Mouse (Mus musculus): ENCODE measurements around the gene Naxd.
A peak's percentile ranks its signal among the peaks of the same experiment; 100 is the strongest.
"Not testable (repeated sequence)": the region's sequence is repeated elsewhere in the genome, so short reads cannot be mapped to it uniquely, and the experiment has no call there.

Gene Naxd

GRCm38 (mm10) chr8:11473072-11473471 is 24.2 kb upstream of the Naxd start:
- no peak for DNase-seq (ENCODE audit: low read depth, low spot score)

GRCm38 (mm10) chr8:11475397-11475796 is 21.9 kb upstream of the Naxd start:
- DNase-seq (ENCODE audit: low read depth, low spot score) = no peak

- no peak for DNase-seq (ENCODE audit: low read depth, low spot score)
Measured at GRCm38 (mm10) chr8:11475876-11476275, 21.4 kb upstream of the Naxd start.

GRCm38 (mm10) chr8:11476338-11477177 is 20.7 kb upstream of the Naxd start:
- DNase-seq (ENCODE audit: low read depth, low spot score) = no peak

- DNase-seq (ENCODE audit: low read depth, low spot score) = no peak
Measured at GRCm38 (mm10) chr8:11477178-11477553, 20.1 kb upstream of the Naxd start.

- no peak for DNase-seq (ENCODE audit: low read depth, low spot score)
Measured at GRCm38 (mm10) chr8:11477811-11478761, 19.2 kb upstream of the Naxd start, which contains the start of gene Rab20. Gene Rab20 (minus strand): TSS chr8:11478710.

- no peak for DNase-seq (ENCODE audit: low read depth, low spot score)
Measured at GRCm38 (mm10) chr8:11478807-11479527, 18.3 kb upstream of the Naxd start.

- DNase-seq (ENCODE audit: low read depth, low spot score) = no peak
Measured at GRCm38 (mm10) chr8:11479591-11479990, 17.7 kb upstream of the Naxd start.

GRCm38 (mm10) chr8:11481876-11482275 is 15.4 kb upstream of the Naxd start:
- no peak for DNase-seq (ENCODE audit: low read depth, low spot score)

- DNase-seq (ENCODE audit: low read depth, low spot score) = no peak
Measured at GRCm38 (mm10) chr8:11482537-11482936, 14.8 kb upstream of the Naxd start.

GRCm38 (mm10) chr8:11486142-11486541 is 11.2 kb upstream of the Naxd start:
- DNase-seq (ENCODE audit: low read depth, low spot score) = peak; percentile 45

GRCm38 (mm10) chr8:11487229-11487628 is 10.1 kb upstream of the Naxd start:
- DNase-seq (ENCODE audit: low read depth, low spot score) = no peak

GRCm38 (mm10) chr8:11492340-11492739 is 5.0 kb upstream of the Naxd start:
- not testable (repeated sequence) for DNase-seq (ENCODE audit: low read depth, low spot score)

GRCm38 (mm10) chr8:11498281-11498680 is 975 bp downstream of the Naxd start:
- DNase-seq (ENCODE audit: low read depth, low spot score) = no peak

- no peak for DNase-seq (ENCODE audit: low read depth, low spot score)
Measured at GRCm38 (mm10) chr8:11498786-11499485, 1.6 kb downstream of the Naxd start.

GRCm38 (mm10) chr8:11503476-11504232 is 6.3 kb downstream of the Naxd start:
- no peak for DNase-seq (ENCODE audit: low read depth, low spot score)

GRCm38 (mm10) chr8:11506074-11506473 is 8.8 kb downstream of the Naxd start:
- DNase-seq (ENCODE audit: low read depth, low spot score) = no peak

- DNase-seq (ENCODE audit: low read depth, low spot score) = peak; percentile 50
Measured at GRCm38 (mm10) chr8:11506802-11507201, 9.5 kb downstream of the Naxd start.

GRCm38 (mm10) chr8:11508880-11509279 is 11.6 kb downstream of the Naxd start:
- no peak for DNase-seq (ENCODE audit: low read depth, low spot score)

GRCm38 (mm10) chr8:11510971-11511370 is 13.7 kb downstream of the Naxd start:
- no peak for DNase-seq (ENCODE audit: low read depth, low spot score)

Measured in WW6 (cell line).